Mouse (Mus musculus) ES-Bruce4 (cell line): ENCODE results near the gene Olfr1016. TPM values are rescaled to one million over a fixed set of nuclear protein-coding genes. Genes with fewer than 3 reads are reported as not detected.

Experiments
- H3K27ac ChIP-seq: 2 replicates; pipeline ENCODE4 v1.5.1; 2012; ENCODE audit warnings: low read length, inconsistent platforms; ENCODE audit not compliant: insufficient read depth
- H3K27me3 ChIP-seq: 2 replicates; pipeline ENCODE4 v1.6.1; 2012; ENCODE audit warnings: mild to moderate bottlenecking, low read length, inconsistent platforms; ENCODE audit not compliant: control insufficient read depth, poor library complexity, insufficient read depth, severe bottlenecking
- H3K36me3 ChIP-seq: 2 replicates; pipeline ENCODE4 v1.6.1; 2012; ENCODE audit warnings: inconsistent platforms, mild to moderate bottlenecking, low read length, moderate library complexity; ENCODE audit not compliant: control insufficient read depth, poor library complexity, insufficient read depth, severe bottlenecking
- H3K4me1 ChIP-seq: one replicate; pipeline ENCODE4 v1.8.1; 2011; ENCODE audit warnings: low read length; ENCODE audit not compliant: control insufficient read depth, insufficient read depth
- H3K4me3 ChIP-seq: 2 replicates; pipeline ENCODE4 v1.5.1; 2011; ENCODE audit warnings: low read depth, mild to moderate bottlenecking, low read length
- H3K9ac ChIP-seq: 2 replicates; pipeline ENCODE4 v1.6.1; 2012; ENCODE audit warnings: low read depth, mild to moderate bottlenecking, inconsistent platforms; ENCODE audit not compliant: poor library complexity, severe bottlenecking
- H3K9me3 ChIP-seq: replicated peaks from 2 replicates; pipeline ENCODE4 v1.6.1; 2012; ENCODE audit warnings: mild to moderate bottlenecking, low read length, inconsistent platforms; ENCODE audit not compliant: control insufficient read depth, poor library complexity, insufficient read depth, severe bottlenecking
- CTCF ChIP-seq: IDR thresholded peaks from one replicate; pipeline ENCODE4 v1.8.1; 2011; ENCODE audit warnings: low read depth, low read length
- EP300 ChIP-seq: IDR thresholded peaks from 2 replicates; pipeline ENCODE4 v1.6.1; 2011; ENCODE audit warnings: low read depth, low read length; ENCODE audit not compliant: insufficient read depth
- POLR2A ChIP-seq: IDR thresholded peaks from one replicate; pipeline ENCODE4 v1.8.1; 2011; ENCODE audit warnings: low read length; ENCODE audit not compliant: insufficient read depth
- polyA plus RNA-seq: library from polyadenylated mRNA; stranded (reverse); fragments of >200 nt; gene quantifications from 2 replicates; pipeline ENCODE4 v1.2.4, GENCODE M21; 2011; ENCODE audit warnings: low read depth; ENCODE audit not compliant: missing spikeins, insufficient read depth, insufficient read length

The Olfr1016 gene
- polyA plus RNA-seq, 1 experiment = not detected

DNA sequence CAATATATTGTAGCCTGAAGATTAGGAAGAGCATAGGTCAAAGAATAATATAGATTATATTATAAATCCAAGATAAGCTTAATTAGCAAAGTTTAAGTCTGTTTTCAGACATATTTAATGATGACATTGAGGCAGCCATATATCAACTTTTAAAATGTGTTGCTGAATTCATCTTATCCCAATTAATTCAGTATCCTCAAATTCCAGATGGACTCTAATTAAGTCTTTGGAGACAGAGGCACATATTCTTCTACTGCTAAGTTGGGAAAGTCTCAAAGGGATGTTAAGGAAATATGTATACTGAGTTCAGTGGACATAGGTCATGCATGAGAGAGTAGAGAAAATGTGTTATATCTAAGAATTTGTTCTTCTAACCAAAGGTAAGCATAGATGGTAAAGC, 20.6 kb downstream of the Olfr1016 start, which contains the start of gene Olfr1015:
TSS of gene Olfr1015 (plus strand) at position 301 of the 400 bp plus-strand sequence.
- Histone ChIP-seq H3K27ac (no peak within 1 kb of the TSS), H3K36me3 (no peaks in the 10 kb centered on the region), H3K27me3 (no peaks in the 10 kb centered on the region), H3K9ac (no peak within 1 kb of the TSS), H3K4me1 (no peaks in the 10 kb centered on the region), H3K4me3 (no peak within 1 kb of the TSS), H3K9me3 (no peaks in the 10 kb centered on the region)
- TF ChIP-seq CTCF (no peak), EP300 (no peak)

DNA sequence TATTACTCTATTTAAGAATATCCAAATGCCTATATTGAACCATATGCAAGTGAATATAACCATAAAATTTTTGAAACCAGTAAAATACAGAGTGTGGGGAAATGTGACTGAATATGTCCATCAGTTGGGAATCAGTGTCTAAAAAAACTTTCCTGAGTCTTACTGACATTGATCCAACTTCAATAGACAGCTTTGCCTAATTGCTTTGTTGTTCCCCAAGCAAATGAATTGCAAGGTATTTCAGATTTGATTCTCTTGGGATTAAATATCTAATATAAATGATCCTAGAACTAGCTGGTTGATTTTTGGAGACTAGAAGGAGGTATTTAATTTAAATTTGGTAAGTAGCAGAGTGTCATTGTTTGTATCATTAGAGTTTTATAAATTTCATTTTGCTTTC, 29.9 kb downstream of the Olfr1016 start, which contains the start of gene Olfr1014:
TSS of gene Olfr1014 (plus strand) at position 301 of the 400 bp plus-strand sequence.
- no peak within 1 kb of the TSS for H3K9ac ChIP-seq
- no peaks in the 10 kb centered on the region for H3K36me3 ChIP-seq
- TF ChIP-seq EP300 (no peak), POLR2A (no peak), CTCF (no peak)
- no peak within 1 kb of the TSS for H3K4me3 ChIP-seq
- no peaks in the 10 kb centered on the region for H3K4me1 ChIP-seq
- H3K27me3 ChIP-seq = no peaks in the 10 kb centered on the region
- H3K27ac ChIP-seq = no peak within 1 kb of the TSS
- no peaks in the 10 kb centered on the region for H3K9me3 ChIP-seq

DNA sequence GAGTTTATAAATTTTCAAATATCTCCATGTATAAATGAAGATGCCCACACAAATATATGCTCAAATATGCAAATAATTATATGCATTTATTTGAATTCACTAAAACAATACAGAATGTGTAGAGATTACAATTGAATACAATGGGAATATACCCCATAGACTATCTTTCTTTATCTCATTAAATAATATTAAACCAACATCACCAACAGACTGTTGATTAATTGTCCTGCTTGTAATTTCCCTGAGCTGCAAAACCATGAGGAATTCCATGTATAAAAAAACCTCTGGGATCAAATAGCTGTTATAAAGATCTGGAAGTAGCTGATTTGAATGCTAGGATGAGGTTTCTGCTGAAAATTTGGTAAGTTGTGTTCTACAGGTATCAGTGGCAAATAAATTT, 35.5 kb downstream of the Olfr1016 start, which contains the start of gene Olfr1013:
TSS of gene Olfr1013 (plus strand) at position 301 of the 400 bp plus-strand sequence.
- Histone ChIP-seq H3K9ac (no peak within 1 kb of the TSS), H3K4me3 (no peak within 1 kb of the TSS), H3K36me3 (no peaks in the 10 kb centered on the region), H3K9me3 (no peaks in the 10 kb centered on the region), H3K4me1 (no peaks in the 10 kb centered on the region), H3K27me3 (no peaks in the 10 kb centered on the region), H3K27ac (no peak within 1 kb of the TSS)
- TF ChIP-seq EP300 (no peak), POLR2A (no peak), CTCF (no peak)

DNA sequence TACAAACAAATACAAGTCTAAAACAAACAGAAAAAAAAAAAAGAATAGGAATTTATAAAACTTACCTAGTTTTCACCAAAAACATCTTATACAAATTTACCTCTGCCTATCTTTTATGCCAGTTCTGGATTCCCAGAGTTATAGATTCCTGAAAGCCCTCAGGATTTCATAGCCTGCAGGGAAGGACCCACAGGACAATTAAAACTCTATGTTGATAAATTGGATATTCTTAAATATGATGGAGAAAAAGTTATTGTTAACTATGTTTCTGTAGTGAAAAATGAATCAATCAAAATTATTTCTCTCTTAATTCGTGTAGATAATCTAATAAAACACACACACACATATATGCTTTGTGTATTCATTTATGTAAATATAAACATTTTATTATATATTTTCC, 39.7 kb downstream of the Olfr1016 start, which contains the start of gene Olfr1012:
TSS of gene Olfr1012 (minus strand) at position 101 of the 400 bp plus-strand sequence.
- H3K27ac ChIP-seq = no peak within 1 kb of the TSS
- no peaks in the 10 kb centered on the region for H3K27me3 ChIP-seq
- no peaks in the 10 kb centered on the region for H3K4me1 ChIP-seq
- no peaks in the 10 kb centered on the region for H3K9me3 ChIP-seq
- no peak within 1 kb of the TSS for H3K4me3 ChIP-seq
- H3K36me3 ChIP-seq = no peaks in the 10 kb centered on the region
- no peak for TF ChIP-seq EP300
- TF ChIP-seq CTCF = no peak
- TF ChIP-seq POLR2A = no peak
- H3K9ac ChIP-seq = no peak within 1 kb of the TSS

DNA sequence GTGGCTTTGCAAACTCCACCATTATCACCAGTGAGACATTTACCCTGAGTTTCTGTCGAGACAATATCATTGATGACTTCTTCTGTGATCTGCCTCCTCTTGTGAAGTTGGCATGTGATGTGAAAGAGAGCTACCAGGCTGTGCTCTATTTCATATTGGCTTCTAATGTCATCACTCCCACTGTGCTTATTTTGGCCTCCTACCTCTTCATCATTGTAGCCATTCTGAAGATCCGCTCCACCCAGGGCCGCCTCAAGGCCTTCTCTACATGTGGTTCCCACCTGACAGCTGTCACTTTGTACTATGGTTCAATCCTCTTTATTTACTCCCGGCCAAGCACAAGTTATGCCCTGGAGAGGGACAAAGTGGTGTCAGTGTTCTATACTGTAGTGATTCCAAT, 48.5 kb downstream of the Olfr1016 start:
- H3K27ac ChIP-seq = no peak overlapping the region
- no peaks in the 10 kb centered on the region for H3K27me3 ChIP-seq
- no peak overlapping the region for H3K4me3 ChIP-seq
- no peaks in the 10 kb centered on the region for H3K9me3 ChIP-seq
- H3K9ac ChIP-seq = no peak overlapping the region
- no peaks in the 10 kb centered on the region for H3K4me1 ChIP-seq
- no peaks in the 10 kb centered on the region for H3K36me3 ChIP-seq
- no peak for TF ChIP-seq CTCF
- TF ChIP-seq POLR2A = no peak
- TF ChIP-seq EP300 = no peak

Other genes with a start within 250 kb of the Olfr1016 start
- gene Olfr996, start 223.3 kb downstream of the Olfr1016 start, polyA plus RNA-seq = not detected in 2 replicates
- not detected in 2 replicates for gene Olfr998, start 213.6 kb downstream of the Olfr1016 start, polyA plus RNA-seq
- gene Olfr1000, start 190.6 kb downstream of the Olfr1016 start, polyA plus RNA-seq = not detected in 2 replicates
- gene Olfr1002, start 151.8 kb downstream of the Olfr1016 start, polyA plus RNA-seq = not detected in 2 replicates
- not detected in 2 replicates for gene Olfr154, start 138.1 kb downstream of the Olfr1016 start, polyA plus RNA-seq
- not detected in 2 replicates for gene Olfr1006, start 123.8 kb downstream of the Olfr1016 start, polyA plus RNA-seq
- gene Olfr1008, start 113.1 kb downstream of the Olfr1016 start, polyA plus RNA-seq = not detected in 2 replicates
- gene Olfr1009, start 87.1 kb downstream of the Olfr1016 start, polyA plus RNA-seq = not detected in 2 replicates
- gene Olfr1012, start 39.8 kb downstream of the Olfr1016 start, polyA plus RNA-seq = not detected in 2 replicates
- gene Olfr1013, start 35.4 kb downstream of the Olfr1016 start, polyA plus RNA-seq = not detected in 2 replicates
- not detected in 2 replicates for gene Olfr1014, start 29.8 kb downstream of the Olfr1016 start, polyA plus RNA-seq
- not detected in 2 replicates for gene Olfr1015, start 20.5 kb downstream of the Olfr1016 start, polyA plus RNA-seq
- not detected in 2 replicates for gene Olfr1018, start 15.9 kb upstream of the Olfr1016 start, polyA plus RNA-seq
- not detected in 2 replicates for gene Olfr1019, start 42.9 kb upstream of the Olfr1016 start, polyA plus RNA-seq
- gene Olfr1020, start 44.5 kb upstream of the Olfr1016 start, polyA plus RNA-seq = not detected in 2 replicates
- gene Olfr1022, start 66.0 kb upstream of the Olfr1016 start, polyA plus RNA-seq = not detected in 2 replicates
- not detected in 2 replicates for gene Olfr1023, start 83.1 kb upstream of the Olfr1016 start, polyA plus RNA-seq
- gene Olfr1024, start 102.5 kb upstream of the Olfr1016 start, polyA plus RNA-seq = not detected in 2 replicates
- not detected in 2 replicates for gene Olfr1025-ps1, start 112.6 kb upstream of the Olfr1016 start, polyA plus RNA-seq
- not detected in 2 replicates for gene Olfr1026, start 119.0 kb upstream of the Olfr1016 start, polyA plus RNA-seq
- not detected in 2 replicates for gene Olfr1028, start 147.9 kb upstream of the Olfr1016 start, polyA plus RNA-seq
- not detected in 2 replicates for gene Olfr1029, start 171.4 kb upstream of the Olfr1016 start, polyA plus RNA-seq
- not detected in 2 replicates for gene Olfr1030, start 176.7 kb upstream of the Olfr1016 start, polyA plus RNA-seq
- gene Olfr1031, start 187.8 kb upstream of the Olfr1016 start, polyA plus RNA-seq = not detected in 2 replicates
- not detected in 2 replicates for gene Olfr1032, start 203.0 kb upstream of the Olfr1016 start, polyA plus RNA-seq
- gene Olfr1033, start 218.1 kb upstream of the Olfr1016 start, polyA plus RNA-seq = not detected in 2 replicates
- gene Olfr1034, start 243.3 kb upstream of the Olfr1016 start, polyA plus RNA-seq = not detected in 2 replicates